Mouse (Mus musculus): ENCODE data around the gene Zfp574. TPM values are rescaled to one million over a fixed set of nuclear protein-coding genes. Genes with fewer than 3 reads are reported as not detected.

The Zfp574 gene
- polyA plus RNA-seq, 1 experiment from 2014 or later: 36.3 TPM

GRCm38 (mm10) chr7:25088968-25089367, 16.6 kb downstream of the Zfp574 start:
- H3K36me3 ChIP-seq: peaks cover 23% of the 10 kb centered on the region
- H3K4me1 ChIP-seq: peaks cover 27% of the 10 kb centered on the region
- ATAC-seq (ENCODE audit: insufficient number of reproducible peaks, insufficient read depth, low FRiP score, low TSS enrichment, low read depth): no peak
- no peak overlapping the region for H3K9ac ChIP-seq
- 21% methylated on average over 11 of the region's 11 CpGs for WGBS
- peak overlapping the region; percentile 32 for H3K4me2 ChIP-seq
- no peaks in the 10 kb centered on the region for H3K9me3 ChIP-seq
- peaks cover 4% of the 10 kb centered on the region; the same call in 1 of the 2 replicates for H3K27me3 ChIP-seq
- 0 out of 2 replicates have a peak overlapping the region, but pooled peaks have one; percentile 1 for H3K4me3 ChIP-seq
- H3K27ac ChIP-seq: peak overlapping the region; percentile 11; the same call in 1 of the 2 replicates

GRCm38 (mm10) chr7:25089875-25090274, 17.5 kb downstream of the Zfp574 start:
- peaks cover 27% of the 10 kb centered on the region for H3K4me1 ChIP-seq
- H3K4me2 ChIP-seq: no peak overlapping the region
- WGBS: 25% methylated on average over 10 of the region's 10 CpGs
- peaks cover 4% of the 10 kb centered on the region; the same call in 1 of the 2 replicates for H3K27me3 ChIP-seq
- H3K9me3 ChIP-seq: no peaks in the 10 kb centered on the region
- no peak overlapping the region for H3K4me3 ChIP-seq
- ATAC-seq (ENCODE audit: insufficient number of reproducible peaks, insufficient read depth, low FRiP score, low TSS enrichment, low read depth): no peak
- no peak overlapping the region for H3K27ac ChIP-seq
- H3K9ac ChIP-seq: no peak overlapping the region
- peaks cover 14% of the 10 kb centered on the region for H3K36me3 ChIP-seq

- H3K36me3 ChIP-seq: no peaks in the 10 kb centered on the region
- H3K9ac ChIP-seq: no peak overlapping the region
- no peaks in the 10 kb centered on the region for H3K9me3 ChIP-seq
- WGBS: 59% methylated on average over 3 of the region's 3 CpGs
- H3K4me2 ChIP-seq: no peak overlapping the region
- H3K4me3 ChIP-seq: no peak overlapping the region
- H3K4me1 ChIP-seq: 0 out of 2 replicates have a peak, but pooled peaks cover 2% of the 10 kb centered on the region
- peaks cover 7% of the 10 kb centered on the region; the same call in 1 of the 2 replicates for H3K27me3 ChIP-seq
- no peak for ATAC-seq (ENCODE audit: insufficient number of reproducible peaks, insufficient read depth, low FRiP score, low TSS enrichment, low read depth)
- no peak overlapping the region for H3K27ac ChIP-seq
Measured at GRCm38 (mm10) chr7:25098169-25098568, 25.8 kb downstream of the Zfp574 start.

- Histone ChIP-seq H3K36me3 (no peaks in the 10 kb centered on the region), H3K27ac (no peak overlapping the region), H3K4me2 (no peak overlapping the region), H3K9ac (no peak overlapping the region), H3K4me3 (no peak overlapping the region), H3K9me3 (no peaks in the 10 kb centered on the region), H3K4me1 (no peaks in the 10 kb centered on the region), H3K27me3 (peaks cover 7% of the 10 kb centered on the region; the same call in 1 of the 2 replicates)
- ATAC-seq (ENCODE audit: insufficient number of reproducible peaks, insufficient read depth, low FRiP score, low TSS enrichment, low read depth): no peak
- 50% methylated on average over 4 of the region's 4 CpGs for whole genome bisulfite sequencing
Measured at GRCm38 (mm10) chr7:25099581-25099980, 27.2 kb downstream of the Zfp574 start.

- WGBS: 19% methylated on average over 17 of the region's 17 CpGs
- no peak for ATAC-seq (ENCODE audit: insufficient number of reproducible peaks, insufficient read depth, low FRiP score, low TSS enrichment, low read depth)
- Histone ChIP-seq H3K4me3 (no peak overlapping the region), H3K9ac (no peak overlapping the region), H3K36me3 (no peaks in the 10 kb centered on the region), H3K27me3 (no peaks in the 10 kb centered on the region), H3K9me3 (no peaks in the 10 kb centered on the region), H3K4me1 (no peaks in the 10 kb centered on the region), H3K4me2 (no peak overlapping the region), H3K27ac (no peak overlapping the region)
Measured at GRCm38 (mm10) chr7:25105411-25106160, 33.2 kb downstream of the Zfp574 start.

- Histone ChIP-seq H3K4me3 (no peak overlapping the region), H3K4me1 (no peaks in the 10 kb centered on the region), H3K27ac (no peak overlapping the region), H3K9ac (no peak overlapping the region), H3K36me3 (no peaks in the 10 kb centered on the region), H3K9me3 (no peaks in the 10 kb centered on the region), H3K27me3 (no peaks in the 10 kb centered on the region), H3K4me2 (no peak overlapping the region)
- 58% methylated on average over 16 of the region's 17 CpGs for whole genome bisulfite sequencing
- no peak for ATAC-seq (ENCODE audit: insufficient number of reproducible peaks, insufficient read depth, low FRiP score, low TSS enrichment, low read depth)
Measured at GRCm38 (mm10) chr7:25106790-25107502, 34.6 kb downstream of the Zfp574 start.

GRCm38 (mm10) chr7:25109355-25109754, 37.0 kb downstream of the Zfp574 start:
- ATAC-seq (ENCODE audit: insufficient number of reproducible peaks, insufficient read depth, low FRiP score, low TSS enrichment, low read depth): no peak
- Histone ChIP-seq H3K9ac (no peak overlapping the region), H3K4me3 (no peak overlapping the region), H3K27me3 (no peaks in the 10 kb centered on the region), H3K4me2 (no peak overlapping the region), H3K27ac (no peak overlapping the region), H3K4me1 (no peaks in the 10 kb centered on the region), H3K36me3 (no peaks in the 10 kb centered on the region), H3K9me3 (no peaks in the 10 kb centered on the region)
- 77% methylated on average over 12 of the region's 12 CpGs for WGBS

- Histone ChIP-seq H3K9me3 (no peaks in the 10 kb centered on the region), H3K4me2 (no peak overlapping the region), H3K36me3 (no peaks in the 10 kb centered on the region), H3K4me1 (0 out of 2 replicates have a peak, but pooled peaks cover 1% of the 10 kb centered on the region), H3K27me3 (peaks cover 5% of the 10 kb centered on the region), H3K27ac (no peak overlapping the region), H3K4me3 (no peak overlapping the region), H3K9ac (no peak overlapping the region)
- 85% methylated on average over 9 of the region's 9 CpGs for WGBS
- ATAC-seq (ENCODE audit: insufficient number of reproducible peaks, insufficient read depth, low FRiP score, low TSS enrichment, low read depth): no peak
Measured at GRCm38 (mm10) chr7:25110336-25110735, 38.0 kb downstream of the Zfp574 start.

GRCm38 (mm10) chr7:25112178-25112955, 40.0 kb downstream of the Zfp574 start:
- 84% methylated on average over 17 of the region's 17 CpGs for WGBS
- H3K9me3 ChIP-seq: no peaks in the 10 kb centered on the region
- 0 out of 2 replicates have a peak, but pooled peaks cover 3% of the 10 kb centered on the region for H3K4me1 ChIP-seq
- no peak overlapping the region for H3K4me2 ChIP-seq
- H3K36me3 ChIP-seq: no peaks in the 10 kb centered on the region
- no peak for ATAC-seq (ENCODE audit: insufficient number of reproducible peaks, insufficient read depth, low FRiP score, low TSS enrichment, low read depth)
- H3K9ac ChIP-seq: no peak overlapping the region
- no peak overlapping the region for H3K4me3 ChIP-seq
- peaks cover 12% of the 10 kb centered on the region for H3K27me3 ChIP-seq
- H3K27ac ChIP-seq: no peak overlapping the region

- H3K9me3 ChIP-seq: no peaks in the 10 kb centered on the region
- no peak overlapping the region for H3K27ac ChIP-seq
- 0 out of 2 replicates have a peak, but pooled peaks cover 3% of the 10 kb centered on the region for H3K4me1 ChIP-seq
- 85% methylated on average over 16 of the region's 16 CpGs for WGBS
- no peak overlapping the region for H3K4me2 ChIP-seq
- peaks cover 12% of the 10 kb centered on the region for H3K27me3 ChIP-seq
- no peak overlapping the region for H3K4me3 ChIP-seq
- no peaks in the 10 kb centered on the region for H3K36me3 ChIP-seq
- ATAC-seq (ENCODE audit: insufficient number of reproducible peaks, insufficient read depth, low FRiP score, low TSS enrichment, low read depth): no peak
- no peak overlapping the region for H3K9ac ChIP-seq
Measured at GRCm38 (mm10) chr7:25112956-25113603, 40.7 kb downstream of the Zfp574 start.
